Comparison of ENCODE assay signal across 18 mouse cellular contexts in genomic region chr2:145691367-145692009, GRCm38 (mm10). TPM values are rescaled to one million over a fixed set of nuclear protein-coding genes. Genes with fewer than 3 reads are reported as not detected.
A peak's percentile ranks its signal among the peaks of the same experiment; 100 is the strongest.
DNase-seq lines count a peak whose midpoint lies in the region; ATAC-seq and TF ChIP-seq lines count a peak whose summit lies in the region.
"Had no signal": no experiment of that assay in that cellular context is flagged by ENCODE, and none has a peak within 500 bp of the region (broad histone marks: within the 10 kb centered on the region; RNA-seq: fewer than 3 reads in every experiment).

No protein-coding gene starts in this region.

- DNase-seq in lung, embryonic 14.5 days = peak; percentile 33
- DNase-seq in lung, adult 2 months = no peak
- no peak for DNase-seq in urinary bladder, postnatal 14 days (ENCODE audit: low spot score)
- no peak for DNase-seq in right cerebral cortex, postnatal 10 days (ENCODE audit: low spot score in 2 of 2)
- DNase-seq in thymus, postnatal 25 days = no peak
- DNase-seq: adrenal gland, postnatal 10 days; cerebellum, adult 11-12 months; cerebellum, adult 9-10 months; cerebellum, postnatal 25 days; forebrain, postnatal 0 days; gastrocnemius, postnatal 14 days had no signal

- no peaks in the 10 kb centered on the region for H3K36me3 ChIP-seq in lung, embryonic 14.5 days (ENCODE audit: insufficient read depth)
- no peaks in the 10 kb centered on the region; the same call in 1 of the 2 replicates for H3K36me3 ChIP-seq in intestine, postnatal 0 days (ENCODE audit: control insufficient read depth, insufficient read depth)
- no peaks in the 10 kb centered on the region for H3K36me3 ChIP-seq in small intestine, adult 2 months (ENCODE audit: control insufficient read depth, insufficient read depth, low read length)
- H3K36me3 ChIP-seq: embryonic facial prominence, embryonic 13.5 days; G1E; heart, embryonic 12.5 days had no signal

- no peak for TF ChIP-seq CTCF in lung, embryonic 14.5 days (IDR thresholded peaks at IDR 0.05; ENCODE audit: low read depth)
- no peak for TF ChIP-seq CTCF in lung, adult 2 months (IDR thresholded peaks at IDR 0.05; ENCODE audit: insufficient read depth, low read length)
- TF ChIP-seq CTCF in intestine, postnatal 0 days (IDR thresholded peaks at IDR 0.05; ENCODE audit: low read depth) = no peak
- TF ChIP-seq CTCF in small intestine, adult 2 months (IDR thresholded peaks at IDR 0.05; ENCODE audit: extremely low read depth, insufficient read length, insufficient replicate concordance, low read depth, low read length) = no peak

- H3K27ac ChIP-seq in lung, embryonic 14.5 days (ENCODE audit: low read depth) = no peak overlapping the region
- no peak overlapping the region for H3K27ac ChIP-seq in intestine, postnatal 0 days (ENCODE audit: low read depth, low read length)
- peak overlapping the region; percentile 10; the same call in 1 of the 2 replicates for H3K27ac ChIP-seq in small intestine, adult 2 months (ENCODE audit: insufficient read depth, low read depth, low read length)
- H3K27ac ChIP-seq: embryonic facial prominence, embryonic 13.5 days; forebrain, embryonic 13.5 days had no signal

- no peak overlapping the region for H3K4me2 ChIP-seq in lung, embryonic 14.5 days
- H3K4me2 ChIP-seq in intestine, postnatal 0 days (replicated peaks; ENCODE audit: low read depth) = no peak overlapping the region
- H3K4me2 ChIP-seq: embryonic facial prominence, embryonic 13.5 days; forebrain, embryonic 13.5 days; heart, embryonic 12.5 days had no signal

- no peaks in the 10 kb centered on the region for H3K9me3 ChIP-seq in lung, embryonic 14.5 days (ENCODE audit: low read depth, low read length)
- H3K9me3 ChIP-seq in intestine, postnatal 0 days (ENCODE audit: control insufficient read depth) = no peaks in the 10 kb centered on the region
- H3K9me3 ChIP-seq: embryonic facial prominence, embryonic 13.5 days; forebrain, embryonic 13.5 days; heart, embryonic 12.5 days had no signal

- H3K4me1 ChIP-seq in lung, embryonic 14.5 days (ENCODE audit: insufficient read depth) = peaks cover 7% of the 10 kb centered on the region
- no peaks in the 10 kb centered on the region; the same call in 1 of the 2 replicates for H3K4me1 ChIP-seq in lung, adult 2 months (ENCODE audit: control insufficient read depth, insufficient read depth, low read length)
- no peaks in the 10 kb centered on the region for H3K4me1 ChIP-seq in intestine, postnatal 0 days (replicated peaks; ENCODE audit: control insufficient read depth, insufficient read depth, low read length)
- H3K4me1 ChIP-seq in small intestine, adult 2 months (ENCODE audit: control insufficient read depth, insufficient read depth, insufficient read length, low read length) = peaks cover 5% of the 10 kb centered on the region
- H3K4me1 ChIP-seq: forebrain, embryonic 13.5 days had no signal

- H3K4me3 ChIP-seq in lung, embryonic 14.5 days (ENCODE audit: low read depth, low read length) = no peak overlapping the region
- H3K4me3 ChIP-seq in lung, adult 2 months (replicated peaks; ENCODE audit: extremely low read depth, low read depth, low read length) = no peak overlapping the region
- no peak overlapping the region for H3K4me3 ChIP-seq in intestine, postnatal 0 days (ENCODE audit: low read depth, low read length)
- no peak overlapping the region for H3K4me3 ChIP-seq in small intestine, adult 2 months (ENCODE audit: low read depth, low read length)
- H3K4me3 ChIP-seq: embryonic facial prominence, embryonic 13.5 days; forebrain, embryonic 13.5 days; heart, embryonic 12.5 days had no signal

- WGBS in lung, embryonic 14.5 days = 81% methylated on average over 10 of the region's 10 CpGs
- WGBS in lung, adult 2 months = 70% methylated on average over 10 of the region's 10 CpGs
- WGBS in intestine, postnatal 0 days = 65% methylated on average over 10 of the region's 10 CpGs
- 52% methylated on average over 10 of the region's 10 CpGs for whole genome bisulfite sequencing in small intestine, adult 2 months

- no peak for TF ChIP-seq POLR2A in lung, adult 2 months (IDR thresholded peaks at IDR 0.05; ENCODE audit: borderline replicate concordance, extremely low read depth, low read depth, low read length)
- no peak for TF ChIP-seq POLR2A in small intestine, adult 2 months (IDR thresholded peaks at IDR 0.05; ENCODE audit: low read depth, low read length)

- H3K9ac ChIP-seq in lung, embryonic 14.5 days = no peak overlapping the region
- no peak overlapping the region for H3K9ac ChIP-seq in intestine, postnatal 0 days (ENCODE audit: low read depth, low read length)
- H3K9ac ChIP-seq: embryonic facial prominence, embryonic 13.5 days; forebrain, embryonic 13.5 days; forebrain, postnatal 0 days; heart, embryonic 12.5 days had no signal

- H3K27me3 ChIP-seq in lung, embryonic 14.5 days (ENCODE audit: insufficient read depth, low read length) = no peaks in the 10 kb centered on the region
- H3K27me3 ChIP-seq in intestine, postnatal 0 days (replicated peaks; ENCODE audit: control insufficient read depth, insufficient read depth, low read length) = no peaks in the 10 kb centered on the region
- no peaks in the 10 kb centered on the region for H3K27me3 ChIP-seq in small intestine, adult 2 months (ENCODE audit: control insufficient read depth, insufficient read depth, low read length)
- H3K27me3 ChIP-seq: embryonic facial prominence, embryonic 13.5 days; forebrain, embryonic 13.5 days; heart, embryonic 12.5 days had no signal

- no peak for ATAC-seq in lung, embryonic 14.5 days (ENCODE audit: insufficient read depth)
- peak; percentile 44 for ATAC-seq in granulocyte monocyte progenitor cell, adult 5-6 weeks (replicated peaks; ENCODE audit: poor library complexity, severe bottlenecking)
- peak; percentile 82 for ATAC-seq in intestine, postnatal 0 days
- ATAC-seq: forebrain, embryonic 13.5 days; forebrain, postnatal 0 days had no signal

RNA-seq across cellular contexts. Expression of gene Rin2, which starts 16.5 kb away (rescaled TPM):
- polyA plus RNA-seq in lung, embryonic 14.5 days (2014; fragmentation: Nextera tagmentation; extraction: Ambion mirVana) = 26.7 and 27.1 TPM in 2 replicates
- polyA plus RNA-seq in lung, adult 2 months (2012; rRNA removed) = 37.4 and 44.3 TPM in 2 replicates
- 3.0 and 4.3 TPM in 2 replicates for total RNA-seq in granulocyte monocyte progenitor cell, adult 5-6 weeks (2014; fragmentation: Nextera tagmentation)
- total RNA-seq in granulocyte monocyte progenitor cell, adult 5-6 weeks (2017) = 2.8 and 7.3 TPM in 2 replicates
- 10.2 and 11.9 TPM in 2 replicates for polyA plus RNA-seq in intestine, postnatal 0 days (2015; fragmentation: Nextera tagmentation; extraction: Ambion mirVana)
- 2.9 and 6.3 TPM in 2 replicates for polyA plus RNA-seq in small intestine, adult 2 months (2012; rRNA removed)
- polyA plus RNA-seq: G1E had no signal
